Mouse (Mus musculus): Measurements from ENCODE around the gene Abhd6. TPM values are rescaled to one million over a fixed set of nuclear protein-coding genes. Genes with fewer than 3 reads are reported as not detected.
A peak's percentile ranks its signal among the peaks of the same experiment; 100 is the strongest.

Abhd6 gene
- total and polyA plus RNA-seq, 3 experiments, result not detected

GRCm38 (mm10) chr14:8042120-8042519 is 39.4 kb downstream of the Abhd6 start:
- Histone ChIP-seq H3K9ac (ENCODE audit: control insufficient read depth, low read depth, low read length, poor library complexity, severe bottlenecking) (no peak overlapping the region), H3K36me3 (ENCODE audit: control insufficient read depth in 1 of 2, insufficient read depth in 2 of 2, low read length in 2 of 2) (no peaks in the 10 kb centered on the region), H3K27ac (ENCODE audit: control insufficient read depth, low read depth, low read length) (no peak overlapping the region), H3K79me2 (ENCODE audit: control insufficient read depth, insufficient read depth, low read length, poor library complexity) (no peaks in the 10 kb centered on the region), H3K27me3 (ENCODE audit: control insufficient read depth in 1 of 2, insufficient read depth in 2 of 2, low read length in 2 of 2) (no peaks in the 10 kb centered on the region), H3K9me3 (replicated peaks; ENCODE audit: insufficient read depth, low read length) (no peaks in the 10 kb centered on the region), H3K4me3 (ENCODE audit: control insufficient read depth in 1 of 2, insufficient read depth in 1 of 2, low read depth in 2 of 2, low read length in 2 of 2) (no peak overlapping the region), H3K4me1 (ENCODE audit: control insufficient read depth in 1 of 2, insufficient read depth in 2 of 2, low read length in 2 of 2) (no peaks in the 10 kb centered on the region)
- TF ChIP-seq ZNF384 (IDR thresholded peaks at IDR 0.05; ENCODE audit: low read depth, low read length) (no peak), POLR2A (IDR thresholded peaks at IDR 0.05; ENCODE audit: control insufficient read depth in 1 of 2, insufficient read depth in 1 of 2, low read depth in 1 of 2, low read length in 2 of 2, poor library complexity in 1 of 2) (no peak)
- DNase-seq (ENCODE audit: low read depth, low spot score), result no peak

GRCm38 (mm10) chr14:8042577-8042976 is 39.9 kb downstream of the Abhd6 start:
- H3K4me3 ChIP-seq (ENCODE audit: control insufficient read depth in 1 of 2, insufficient read depth in 1 of 2, low read depth in 2 of 2, low read length in 2 of 2), result no peak overlapping the region
- no peaks in the 10 kb centered on the region for H3K4me1 ChIP-seq (ENCODE audit: control insufficient read depth in 1 of 2, insufficient read depth in 2 of 2, low read length in 2 of 2)
- no peaks in the 10 kb centered on the region for H3K27me3 ChIP-seq (ENCODE audit: control insufficient read depth in 1 of 2, insufficient read depth in 2 of 2, low read length in 2 of 2)
- no peaks in the 10 kb centered on the region for H3K9me3 ChIP-seq (replicated peaks; ENCODE audit: insufficient read depth, low read length)
- no peak overlapping the region for H3K27ac ChIP-seq (ENCODE audit: control insufficient read depth, low read depth, low read length)
- TF ChIP-seq ZC3H11A (IDR thresholded peaks at IDR 0.05; ENCODE audit: low read depth, low read length), result no peak
- TF ChIP-seq UBTF (IDR thresholded peaks at IDR 0.05; ENCODE audit: borderline replicate concordance, insufficient read depth, low read depth, low read length), result no peak
- no peak for TF ChIP-seq ETS1 (IDR thresholded peaks at IDR 0.05; ENCODE audit: low read depth, low read length)
- H3K36me3 ChIP-seq (ENCODE audit: control insufficient read depth in 1 of 2, insufficient read depth in 2 of 2, low read length in 2 of 2), result no peaks in the 10 kb centered on the region
- H3K79me2 ChIP-seq (ENCODE audit: control insufficient read depth, insufficient read depth, low read length, poor library complexity), result no peaks in the 10 kb centered on the region
- H3K9ac ChIP-seq (ENCODE audit: control insufficient read depth, low read depth, low read length, poor library complexity, severe bottlenecking), result no peak overlapping the region
- DNase-seq (ENCODE audit: low read depth, low spot score), result no peak

GRCm38 (mm10) chr14:8044330-8044729 is 41.6 kb downstream of the Abhd6 start:
- Histone ChIP-seq H3K4me1 (ENCODE audit: control insufficient read depth in 1 of 2, insufficient read depth in 2 of 2, low read length in 2 of 2) (no peaks in the 10 kb centered on the region), H3K79me2 (ENCODE audit: control insufficient read depth, insufficient read depth, low read length, poor library complexity) (no peaks in the 10 kb centered on the region), H3K27me3 (ENCODE audit: control insufficient read depth in 1 of 2, insufficient read depth in 2 of 2, low read length in 2 of 2) (no peaks in the 10 kb centered on the region), H3K36me3 (ENCODE audit: control insufficient read depth in 1 of 2, insufficient read depth in 2 of 2, low read length in 2 of 2) (no peaks in the 10 kb centered on the region), H3K9ac (ENCODE audit: control insufficient read depth, low read depth, low read length, poor library complexity, severe bottlenecking) (no peak overlapping the region), H3K4me3 (ENCODE audit: control insufficient read depth in 1 of 2, insufficient read depth in 1 of 2, low read depth in 2 of 2, low read length in 2 of 2) (no peak overlapping the region), H3K9me3 (replicated peaks; ENCODE audit: insufficient read depth, low read length) (no peaks in the 10 kb centered on the region), H3K27ac (ENCODE audit: control insufficient read depth, low read depth, low read length) (no peak overlapping the region)
- TF ChIP-seq CTCF (IDR thresholded peaks at IDR 0.05 in 2 of 3, conservative IDR thresholded peaks at IDR 0.05 in 1 of 3; ENCODE audit: control insufficient read depth in 1 of 3, insufficient read depth in 1 of 3, low read depth in 2 of 3, low read length in 3 of 3, poor library complexity in 1 of 3, severe bottlenecking in 1 of 3) (peak in 2 of 3 experiments; percentile 48 to 55; a peak in 4 of 6 replicates), SMC3 (IDR thresholded peaks at IDR 0.05; ENCODE audit: low read depth, low read length) (peak; percentile 39; the same call in 1 of the 2 replicates), MXI1 (IDR thresholded peaks at IDR 0.05; ENCODE audit: low read depth, low read length) (no peak), EP300 (IDR thresholded peaks at IDR 0.05; ENCODE audit: low read depth in 1 of 2, low read length in 2 of 2) (no peak), POLR2A (IDR thresholded peaks at IDR 0.05; ENCODE audit: control insufficient read depth in 1 of 2, insufficient read depth in 1 of 2, low read depth in 1 of 2, low read length in 2 of 2, poor library complexity in 1 of 2) (no peak), SIN3A (IDR thresholded peaks at IDR 0.05; ENCODE audit: low read length) (no peak), RAD21 (IDR thresholded peaks at IDR 0.05; ENCODE audit: low read depth, low read length) (peak; percentile 50)
- peak; percentile 68 for DNase-seq (ENCODE audit: low read depth, low spot score)
